Mouse (Mus musculus) Patski (cell line): ENCODE measurements around the gene Pld5. TPM values are rescaled to one million over a fixed set of nuclear protein-coding genes. Genes with fewer than 3 reads are reported as not detected.

Experiments
- ATAC-seq: fragments of 100-300 bp; one replicate; pipeline ENCODE4 v1.8.0; 2021
- CTCF ChIA-PET: fragments of 350-600 bp; sonication (Branson Sonifier 250); formaldehyde crosslinking; loops from one replicate; lab custom pipeline; 2022; ENCODE audit warnings: inconsistent platforms; lab: Charles Lee
- POLR2A ChIA-PET: fragments of 350-600 bp; sonication (Branson Sonifier 250); formaldehyde crosslinking; loops from one replicate; lab custom pipeline; 2022; ENCODE audit warnings: antibody characterized with exemption, inconsistent platforms; lab: Charles Lee
- DNase-seq: peaks from one replicate; pipeline ENCODE4 v3.0.0-alpha.2; 2011; ENCODE audit warnings: low read depth, low spot score
- H3K27me3 ChIP-seq: fragments of 371-371 bp; one replicate; pipeline ENCODE4 v1.5.1; 2021
- CTCF ChIP-seq: fragments of 100-300 bp; IDR thresholded peaks from one replicate; pipeline ENCODE4 v1.5.1; 2021
- in situ Hi-C: fragments of 300-500 bp; cut with MboI; formaldehyde crosslinking; loops from 3 replicates; pipeline ENCODE4 v1.11.1; 2018; ENCODE audit warnings: low pct_unique_long_range_greater_than_20kb, mixed read lengths
- polyA plus RNA-seq: library from polyadenylated mRNA; unstranded; gene quantifications from one replicate; pipeline ENCODE4 v1.2.3, GENCODE M21; 2021

Pld5 gene
- polyA plus RNA-seq: not detected

- in situ Hi-C loops: no loop called here
- ChIA-PET CTCF (no interaction called here), POLR2A (no interaction called here)
- H3K27me3 ChIP-seq: peaks cover 18% of the 10 kb centered on the region
- no peak for DNase-seq
- ATAC-seq: no peak
- no peak for TF ChIP-seq CTCF
Observed at GRCm38 (mm10) chr1:176274667-176275610, at the start of gene Pld5. Gene Pld5, minus strand, starts transcription at chr1:176275312.

- POLR2A ChIA-PET: no interaction called here
- no peak for DNase-seq
- in situ Hi-C loops: no loop called here
- H3K27me3 ChIP-seq: no peaks in the 10 kb centered on the region
- no peak for TF ChIP-seq CTCF
- CTCF ChIA-PET: no interaction called here
- no peak for ATAC-seq
Observed at GRCm38 (mm10) chr1:176315063-176315462, 40.0 kb upstream of the Pld5 start.

DNA sequence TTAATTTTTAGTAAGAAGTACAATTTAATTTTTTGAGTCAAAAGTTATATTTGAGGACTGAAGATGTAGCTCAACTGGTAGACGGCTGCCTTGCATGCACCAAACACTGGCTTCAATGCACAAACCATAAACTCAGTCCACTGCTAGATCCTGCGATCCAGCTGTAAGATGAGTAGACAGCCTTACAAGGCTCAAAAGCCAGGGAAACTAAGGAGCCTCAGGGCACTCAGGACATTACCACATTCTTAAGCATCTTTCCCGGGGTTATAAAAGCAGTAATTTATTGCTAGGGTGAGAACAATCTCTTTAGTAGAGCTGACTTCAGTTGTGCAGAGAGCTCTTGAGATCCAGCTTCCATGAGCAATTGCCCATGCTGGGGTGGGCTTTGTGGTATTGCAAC lies 35.1 kb upstream of the Pld5 start:
- no peaks in the 10 kb centered on the region for H3K27me3 ChIP-seq
- POLR2A ChIA-PET: no interaction called here
- CTCF ChIA-PET: interaction anchor here (1.4 kb wide), 1 partner anchor 10 kb away, joined by 3 read pairs; no protein-coding TSS in a partner anchor
- ATAC-seq: no peak
- in situ Hi-C loops: no loop called here
- TF ChIP-seq CTCF: no peak
- DNase-seq: no peak

- CTCF ChIA-PET: interaction anchor here (1.2 kb wide), 1 partner anchor 12 kb away, joined by 5 read pairs; no protein-coding TSS in a partner anchor
- POLR2A ChIA-PET: no interaction called here
- in situ Hi-C loops: no loop called here
- no peak for DNase-seq
- no peak for TF ChIP-seq CTCF
- no peak for ATAC-seq
- no peaks in the 10 kb centered on the region for H3K27me3 ChIP-seq
Observed at GRCm38 (mm10) chr1:176289396-176289795, 14.3 kb upstream of the Pld5 start.

DNA sequence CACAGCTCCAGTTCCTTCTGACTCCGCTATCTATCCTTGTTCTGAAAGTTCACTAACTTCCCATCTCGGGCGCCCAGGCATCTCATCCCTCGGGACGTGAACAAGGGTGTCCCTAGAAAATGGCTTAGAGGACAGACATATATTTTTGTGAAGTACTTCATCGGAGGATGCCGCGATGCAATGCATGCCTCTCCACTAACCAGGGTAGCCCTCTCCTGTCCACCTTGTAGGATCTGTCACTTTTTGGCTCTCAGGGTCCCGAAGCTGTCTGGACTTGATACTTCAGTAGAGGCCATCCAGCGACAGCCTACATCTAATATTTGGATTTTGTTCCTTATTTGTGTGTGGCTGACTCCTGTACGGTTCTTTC lies 484 bp upstream of the Pld5 start:
- ATAC-seq: no peak

GRCm38 (mm10) chr1:176248717-176249030 lies 26.4 kb downstream of the Pld5 start:
- ChIA-PET POLR2A (no interaction called here), CTCF (interaction anchor here (0.8 kb wide), 1 partner anchor 243 kb away, joined by 3 read pairs; no protein-coding TSS in a partner anchor)
- in situ Hi-C loops: no loop called here
- no peaks in the 10 kb centered on the region for H3K27me3 ChIP-seq
- TF ChIP-seq CTCF: no peak
- ATAC-seq (no peak), DNase-seq (no peak)

More for the DNA sequence above, 484 bp upstream of the Pld5 start:
- ChIA-PET POLR2A (no interaction called here), CTCF (no interaction called here)
- DNase-seq: no peak
- H3K27me3 ChIP-seq: peaks cover 18% of the 10 kb centered on the region
- no peak for TF ChIP-seq CTCF
- in situ Hi-C loops: no loop called here

DNA sequence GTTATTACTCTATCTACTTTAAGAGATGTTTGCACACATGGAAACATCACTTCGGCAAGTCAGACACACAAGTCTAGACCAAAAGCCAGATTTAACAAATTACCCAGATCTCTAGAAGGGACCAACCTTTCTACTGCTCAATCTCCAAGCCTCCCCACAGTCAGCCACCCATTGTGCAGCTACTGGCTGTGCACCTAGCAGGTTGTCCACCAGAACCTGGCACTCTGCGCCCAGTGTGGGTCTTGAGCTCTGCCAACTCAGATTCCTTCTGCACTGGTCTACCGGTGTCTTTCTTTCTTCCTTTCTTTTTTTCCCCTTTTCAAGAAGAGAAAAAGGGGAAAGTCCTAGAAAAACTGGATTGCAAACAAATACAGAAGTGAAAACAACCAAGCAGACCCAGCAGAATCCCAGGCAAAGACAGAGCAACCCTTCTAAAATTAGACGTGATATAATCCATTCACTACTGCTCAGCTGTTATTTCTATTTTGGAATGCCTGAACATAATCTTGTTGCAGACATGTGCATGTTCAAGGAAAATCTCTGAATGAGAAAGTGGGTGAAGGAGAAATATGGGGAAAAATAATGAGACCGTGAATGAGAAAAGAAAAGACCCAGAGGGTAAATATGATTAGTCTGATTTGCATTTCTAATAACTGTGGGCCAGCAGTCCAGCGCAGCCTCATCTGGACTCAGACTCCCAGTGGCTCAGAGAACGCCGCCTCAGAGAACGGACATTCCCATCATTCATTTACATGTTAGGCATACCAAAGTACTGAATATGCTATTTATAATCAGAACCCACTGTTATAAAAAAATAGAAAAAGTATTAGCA lies 27.0 kb downstream of the Pld5 start:
- no peaks in the 10 kb centered on the region for H3K27me3 ChIP-seq
- ChIA-PET CTCF (interaction anchor here (0.8 kb wide), 1 partner anchor 244 kb away, joined by 3 read pairs; no protein-coding TSS in a partner anchor), POLR2A (no interaction called here)
- in situ Hi-C loops: no loop called here
- ATAC-seq (no peak), DNase-seq (no peak)
- no peak for TF ChIP-seq CTCF

DNA sequence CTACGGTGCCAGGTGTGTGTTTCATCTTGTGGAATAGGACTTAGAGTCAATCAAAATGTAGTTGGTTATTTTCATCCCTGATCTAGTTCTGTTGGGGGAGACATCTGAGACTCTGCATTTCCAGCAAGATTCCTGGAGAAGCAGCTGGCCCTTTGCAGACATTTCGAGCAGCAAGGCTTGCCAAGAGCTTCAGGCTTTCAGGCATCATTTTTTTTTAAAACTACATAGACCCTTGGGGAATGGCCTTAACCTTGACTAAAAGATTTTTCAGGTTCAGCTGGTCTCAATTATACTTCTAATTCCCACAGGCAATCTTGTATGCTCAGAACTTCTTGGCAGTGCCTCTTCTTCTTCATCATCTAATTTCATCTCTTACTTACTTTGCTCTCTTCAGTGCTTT lies 35.9 kb downstream of the Pld5 start:
- TF ChIP-seq CTCF: no peak

GRCm38 (mm10) chr1:176223794-176224193 lies 51.3 kb downstream of the Pld5 start:
- H3K27me3 ChIP-seq: no peaks in the 10 kb centered on the region
- CTCF ChIA-PET: no interaction called here
- POLR2A ChIA-PET: no interaction called here
- no peak for ATAC-seq
- in situ Hi-C loops: no loop called here
- DNase-seq: no peak
- TF ChIP-seq CTCF: no peak

More for the DNA sequence above, 35.9 kb downstream of the Pld5 start:
- H3K27me3 ChIP-seq: no peaks in the 10 kb centered on the region
- CTCF ChIA-PET: no interaction called here
- DNase-seq (no peak), ATAC-seq (no peak)
- in situ Hi-C loops: no loop called here
- POLR2A ChIA-PET: no interaction called here

GRCm38 (mm10) chr1:176223196-176223595 lies 51.9 kb downstream of the Pld5 start:
- CTCF ChIA-PET: no interaction called here
- POLR2A ChIA-PET: no interaction called here
- ATAC-seq (no peak), DNase-seq (no peak)
- no peaks in the 10 kb centered on the region for H3K27me3 ChIP-seq
- in situ Hi-C loops: no loop called here
- TF ChIP-seq CTCF: peak; percentile 56
